Mouse (Mus musculus) neural tube, embryonic 13.5 days (tissue): ENCODE data around the gene Smarcd2. TPM values are rescaled to one million over a fixed set of nuclear protein-coding genes. Genes with fewer than 3 reads are reported as not detected.
"Not testable (repeated sequence)": the region's sequence is repeated elsewhere in the genome, so short reads cannot be mapped to it uniquely, and the experiment has no call there.

ENCODE experiments used
- ATAC-seq: fragments of 200-750 bp; cut with Nextera tagmentation; 2 replicates; pipeline ENCODE4 v1.8.0; 2017; ENCODE audit warnings: low read depth, mild to moderate bottlenecking, moderate TSS enrichment, moderate library complexity
- H3K27ac ChIP-seq: fragments of 300-500 bp; sonication (generic); replicated peaks from 2 replicates; pipeline ENCODE4 v1.5.1; 2015; ENCODE audit warnings: moderate library complexity, mild to moderate bottlenecking, inconsistent platforms
- H3K27me3 ChIP-seq: fragments of 300-500 bp; sonication (generic); 2 replicates; pipeline ENCODE4 v1.6.1; 2015; ENCODE audit warnings: mild to moderate bottlenecking, inconsistent platforms
- H3K36me3 ChIP-seq: fragments of 300-500 bp; sonication (generic); 2 replicates; pipeline ENCODE4 v1.6.1; 2015; ENCODE audit warnings: mild to moderate bottlenecking, inconsistent platforms
- H3K4me1 ChIP-seq: fragments of 300-500 bp; sonication (generic); replicated peaks from 2 replicates; pipeline ENCODE4 v1.6.1; 2015; ENCODE audit warnings: inconsistent platforms
- H3K4me2 ChIP-seq: fragments of 300-500 bp; sonication (generic); 2 replicates; pipeline ENCODE4 v1.6.1; 2015; ENCODE audit warnings: inconsistent platforms, mild to moderate bottlenecking, moderate library complexity
- H3K4me3 ChIP-seq: fragments of 300-500 bp; sonication (generic); 2 replicates; pipeline ENCODE4 v1.5.1; 2015; ENCODE audit warnings: mild to moderate bottlenecking, inconsistent platforms
- H3K9ac ChIP-seq: fragments of 300-500 bp; sonication (generic); 2 replicates; pipeline ENCODE4 v1.6.1; 2015; ENCODE audit warnings: moderate library complexity, mild to moderate bottlenecking, inconsistent platforms
- H3K9me3 ChIP-seq: fragments of 300-500 bp; sonication (generic); 2 replicates; pipeline ENCODE4 v1.6.1; 2016; ENCODE audit warnings: inconsistent platforms
- WGBS: fragments of 180-500 bp; shearing (Covaris S2); methylation state at CpG from one replicate; pipeline ENCODE4 v1.1.7; 2015; 5-methylcytosine and 5-hydroxymethylcytosine counted together
- polyA plus RNA-seq: library from polyadenylated mRNA; unstranded; fragments of >200 nt; fragmentation: Nextera tagmentation; extraction: Ambion mirVana; gene quantifications from 2 replicates; pipeline ENCODE4 v1.2.1, GENCODE M21; 2015

The Smarcd2 gene
- polyA plus RNA-seq, 1 experiment from 2014 or later = 21.8 TPM

- H3K9ac ChIP-seq = no peak overlapping the region
- 95% methylated on average over 9 of the region's 9 CpGs for WGBS
- H3K4me1 ChIP-seq = peaks cover 26% of the 10 kb centered on the region
- ATAC-seq = no peak
- H3K9me3 ChIP-seq = no peaks in the 10 kb centered on the region
- no peak overlapping the region for H3K4me3 ChIP-seq
- H3K27ac ChIP-seq = no peak overlapping the region
- H3K36me3 ChIP-seq = peaks cover 80% of the 10 kb centered on the region
- H3K4me2 ChIP-seq = no peak overlapping the region
- H3K27me3 ChIP-seq = no peaks in the 10 kb centered on the region
Observed at GRCm38 (mm10) chr11:106263963-106264362, 8.8 kb downstream of the Smarcd2 start.

- no peak overlapping the region for H3K4me2 ChIP-seq
- peaks cover 74% of the 10 kb centered on the region for H3K36me3 ChIP-seq
- H3K9me3 ChIP-seq = no peaks in the 10 kb centered on the region
- H3K27ac ChIP-seq = no peak overlapping the region
- no peak overlapping the region for H3K4me3 ChIP-seq
- H3K9ac ChIP-seq = no peak overlapping the region
- no peaks in the 10 kb centered on the region for H3K27me3 ChIP-seq
- WGBS = 87% methylated on average over 14 of the region's 14 CpGs
- no peak for ATAC-seq
- peaks cover 22% of the 10 kb centered on the region for H3K4me1 ChIP-seq
Observed at GRCm38 (mm10) chr11:106260826-106261450, 11.8 kb downstream of the Smarcd2 start.

- H3K27ac ChIP-seq = no peak overlapping the region
- H3K36me3 ChIP-seq = peaks cover 56% of the 10 kb centered on the region
- no peak for ATAC-seq
Observed at GRCm38 (mm10) chr11:106256775-106257174, 16.0 kb downstream of the Smarcd2 start.

GRCm38 (mm10) chr11:106255685-106256451, 16.9 kb downstream of the Smarcd2 start, which contains the start of the genes Ftsj3 and Psmc5:
TSS of gene Ftsj3 (minus strand) at chr11:106256079.
TSS of gene Psmc5 (plus strand) at chr11:106256154.
- no peaks in the 10 kb centered on the region for H3K9me3 ChIP-seq
- peak within 1 kb of the TSS; percentile 89 for H3K27ac ChIP-seq
- H3K4me3 ChIP-seq = peak within 1 kb of the TSS; percentile 86
- H3K36me3 ChIP-seq = peaks cover 56% of the 10 kb centered on the region
- peak within 1 kb of the TSS; percentile 93 for H3K9ac ChIP-seq
- no peaks in the 10 kb centered on the region for H3K27me3 ChIP-seq
- peaks cover 32% of the 10 kb centered on the region for H3K4me1 ChIP-seq
- peak; percentile 95 for ATAC-seq
- H3K4me2 ChIP-seq = peak within 1 kb of the TSS; percentile 99
- WGBS = under 1% methylated on average over 42 of the region's 42 CpGs

More at GRCm38 (mm10) chr11:106256775-106257174, 16.0 kb downstream of the Smarcd2 start:
- H3K9ac ChIP-seq = peak overlapping the region; percentile 93
- no peaks in the 10 kb centered on the region for H3K27me3 ChIP-seq
- H3K4me3 ChIP-seq = peak overlapping the region; percentile 86
- peaks cover 32% of the 10 kb centered on the region for H3K4me1 ChIP-seq
- peak overlapping the region; percentile 99 for H3K4me2 ChIP-seq
- H3K9me3 ChIP-seq = no peaks in the 10 kb centered on the region
- WGBS = 71% methylated on average over 5 of the region's 5 CpGs

- Histone ChIP-seq H3K27me3 (no peaks in the 10 kb centered on the region), H3K9me3 (no peaks in the 10 kb centered on the region), H3K4me2 (peak overlapping the region; percentile 99), H3K9ac (peak overlapping the region; percentile 93), H3K36me3 (peaks cover 58% of the 10 kb centered on the region), H3K27ac (no peak overlapping the region), H3K4me1 (peaks cover 32% of the 10 kb centered on the region), H3K4me3 (peak overlapping the region; percentile 86)
- WGBS = 3% methylated on average over 22 of the region's 22 CpGs
- no peak for ATAC-seq
Observed at GRCm38 (mm10) chr11:106255174-106255573, 17.6 kb downstream of the Smarcd2 start.

GRCm38 (mm10) chr11:106254767-106255166, 18.0 kb downstream of the Smarcd2 start:
- 20% methylated on average over 2 of the region's 2 CpGs for WGBS
- no peaks in the 10 kb centered on the region for H3K27me3 ChIP-seq
- peak overlapping the region; percentile 86 for H3K4me3 ChIP-seq
- H3K27ac ChIP-seq = no peak overlapping the region
- peak overlapping the region; percentile 99 for H3K4me2 ChIP-seq
- peak overlapping the region; percentile 93 for H3K9ac ChIP-seq
- H3K36me3 ChIP-seq = peaks cover 61% of the 10 kb centered on the region
- H3K9me3 ChIP-seq = no peaks in the 10 kb centered on the region
- ATAC-seq = no peak
- H3K4me1 ChIP-seq = peaks cover 32% of the 10 kb centered on the region

GRCm38 (mm10) chr11:106249326-106249725, 23.4 kb downstream of the Smarcd2 start:
- Histone ChIP-seq H3K27me3 (no peaks in the 10 kb centered on the region), H3K9me3 (no peaks in the 10 kb centered on the region), H3K36me3 (peaks cover 99% of the 10 kb centered on the region), H3K27ac (no peak overlapping the region), H3K9ac (no peak overlapping the region), H3K4me2 (no peak overlapping the region), H3K4me1 (peaks cover under 1% of the 10 kb centered on the region; the same call in 1 of the 2 replicates), H3K4me3 (no peak overlapping the region)
- ATAC-seq = no peak
- WGBS = 91% methylated on average over 7 of the region's 7 CpGs

- Histone ChIP-seq H3K36me3 (peaks cover 99% of the 10 kb centered on the region), H3K4me3 (no peak overlapping the region), H3K9ac (no peak overlapping the region), H3K4me2 (no peak overlapping the region), H3K4me1 (no peaks in the 10 kb centered on the region), H3K9me3 (no peaks in the 10 kb centered on the region), H3K27ac (no peak overlapping the region), H3K27me3 (no peaks in the 10 kb centered on the region)
- no peak for ATAC-seq
- WGBS = 93% methylated on average over 1 of the region's 1 CpGs
Observed at GRCm38 (mm10) chr11:106246834-106247233, 25.9 kb downstream of the Smarcd2 start.

- H3K36me3 ChIP-seq = peaks cover 83% of the 10 kb centered on the region
- not testable (repeated sequence) for H3K27me3 ChIP-seq, H3K9ac ChIP-seq, H3K27ac ChIP-seq, H3K4me3 ChIP-seq, H3K4me1 ChIP-seq, ATAC-seq, H3K4me2 ChIP-seq, H3K9me3 ChIP-seq
- 80% methylated on average over 8 of the region's 8 CpGs for WGBS
Observed at GRCm38 (mm10) chr11:106233978-106234377, 38.8 kb downstream of the Smarcd2 start.

GRCm38 (mm10) chr11:106220603-106221002, 52.2 kb downstream of the Smarcd2 start:
- Histone ChIP-seq H3K4me1 (peaks cover 41% of the 10 kb centered on the region), H3K27ac (no peak overlapping the region), H3K4me3 (no peak overlapping the region), H3K9ac (no peak overlapping the region), H3K27me3 (no peaks in the 10 kb centered on the region), H3K9me3 (no peaks in the 10 kb centered on the region), H3K4me2 (no peak overlapping the region), H3K36me3 (peaks cover 17% of the 10 kb centered on the region)
- 87% methylated on average over 3 of the region's 3 CpGs for WGBS
- no peak for ATAC-seq

- Histone ChIP-seq H3K4me3 (peak within 1 kb of the TSS; percentile 97), H3K9ac (peak within 1 kb of the TSS; percentile 98), H3K4me2 (peak within 1 kb of the TSS; percentile 81), H3K4me1 (peaks cover 60% of the 10 kb centered on the region), H3K9me3 (no peaks in the 10 kb centered on the region), H3K27me3 (no peaks in the 10 kb centered on the region), H3K27ac (peak within 1 kb of the TSS; percentile 97), H3K36me3 (peaks cover 14% of the 10 kb centered on the region)
- peak; percentile 96 for ATAC-seq
- under 1% methylated on average over 70 of the region's 70 CpGs for WGBS
Observed at GRCm38 (mm10) chr11:106216730-106217490, 55.9 kb downstream of the Smarcd2 start, which contains the start of gene Ddx42. TSS of gene Ddx42 (plus strand) at chr11:106216926.
